Mouse (Mus musculus): ENCODE results near the gene 4930539E08Rik.

- no peak for TF ChIP-seq CTCF (IDR thresholded peaks at IDR 0.05; ENCODE audit: control insufficient read depth, insufficient read depth, insufficient replicate concordance, low read depth, low read length)
- TF ChIP-seq POLR2A (IDR thresholded peaks at IDR 0.05; ENCODE audit: control insufficient read depth, low read depth, low read length): no peak
These were observed 29.9 kb downstream of the 4930539E08Rik start for GRCm38 (mm10) chr17:28885231-28885630.

Measured in testis, adult 2 months (tissue).